Mouse (Mus musculus): ENCODE data around the gene Lcor. TPM values are rescaled to one million over a fixed set of nuclear protein-coding genes. Genes with fewer than 3 reads are reported as not detected.

Gene Lcor
- polyA plus RNA-seq, 1 experiment from 2014 or later = 7.9 TPM

DNA sequence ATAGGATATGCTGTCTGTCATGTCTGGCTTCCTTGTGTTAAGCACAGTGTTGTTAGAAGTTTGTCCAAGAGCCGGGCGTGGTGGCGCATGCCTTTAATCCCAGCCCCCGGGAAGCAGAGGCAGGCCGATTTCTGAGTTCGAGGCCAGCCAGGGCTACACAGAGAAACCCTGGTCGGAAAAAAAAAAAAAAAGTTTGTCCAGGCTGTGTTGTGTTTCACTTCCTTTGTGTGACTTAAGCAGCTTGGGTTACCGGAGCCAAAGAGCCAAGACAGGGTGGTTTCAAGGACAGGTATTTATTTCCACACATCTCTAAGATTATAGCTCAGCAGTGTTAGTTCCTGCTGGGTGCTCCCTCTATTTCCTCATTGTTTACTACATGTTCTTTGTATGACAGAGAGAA lies 25.4 kb downstream of the Lcor start:
- no peak overlapping the region for H3K27ac ChIP-seq (ENCODE audit: low read depth)
- H3K9ac ChIP-seq (replicated peaks) = no peak overlapping the region
- H3K4me1 ChIP-seq (ENCODE audit: insufficient read depth) = 0 out of 2 replicates have a peak, but pooled peaks cover 5% of the 10 kb centered on the region
- no peak overlapping the region for H3K4me3 ChIP-seq (ENCODE audit: low read depth, low read length)
- H3K27me3 ChIP-seq (ENCODE audit: insufficient read depth, low read length) = no peaks in the 10 kb centered on the region
- no peak for TF ChIP-seq EP300 (IDR thresholded peaks at IDR 0.05; ENCODE audit: low read depth)
- TF ChIP-seq CTCF (IDR thresholded peaks at IDR 0.05; ENCODE audit: low read depth) = no peak
- no peak for DNase-seq
- no peaks in the 10 kb centered on the region for H3K9me3 ChIP-seq (ENCODE audit: low read length)
- 91% methylated on average over 8 of the region's 8 CpGs for WGBS (ENCODE audit: insufficient replicate concordance)
- no peaks in the 10 kb centered on the region; the same call in 1 of the 2 replicates for H3K36me3 ChIP-seq (replicated peaks; ENCODE audit: insufficient read depth, low read length)
- no peak overlapping the region for H3K4me2 ChIP-seq (ENCODE audit: low read depth, low read length)
- ATAC-seq = no peak

DNA sequence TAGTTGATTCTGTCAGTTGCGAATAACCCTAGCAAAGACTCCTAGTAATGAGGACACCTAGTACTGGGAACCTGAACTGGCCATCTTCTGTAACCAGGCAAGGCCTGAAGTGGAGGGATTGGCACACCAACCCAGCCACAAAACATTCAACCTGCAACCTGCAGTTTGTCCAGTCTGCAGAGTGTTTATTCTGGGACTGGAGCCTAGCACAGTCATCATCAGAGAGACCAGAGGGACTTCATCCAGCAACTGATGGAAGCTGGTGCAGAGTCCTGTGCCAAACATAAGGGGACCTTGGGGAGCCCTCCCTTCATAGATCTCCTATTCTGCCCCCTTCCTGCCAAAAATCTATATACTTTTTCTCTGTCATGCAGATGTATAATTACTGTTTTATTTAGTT lies 32.4 kb downstream of the Lcor start:
- TF ChIP-seq CTCF (IDR thresholded peaks at IDR 0.05; ENCODE audit: low read depth) = no peak
- TF ChIP-seq EP300 (IDR thresholded peaks at IDR 0.05; ENCODE audit: low read depth) = no peak
- Histone ChIP-seq H3K36me3 (replicated peaks; ENCODE audit: insufficient read depth, low read length) (no peaks in the 10 kb centered on the region), H3K27me3 (ENCODE audit: insufficient read depth, low read length) (no peaks in the 10 kb centered on the region), H3K9me3 (ENCODE audit: low read length) (no peaks in the 10 kb centered on the region), H3K4me1 (ENCODE audit: insufficient read depth) (peaks cover 8% of the 10 kb centered on the region; the same call in 1 of the 2 replicates), H3K27ac (ENCODE audit: low read depth) (no peak overlapping the region), H3K4me3 (ENCODE audit: low read depth, low read length) (no peak overlapping the region), H3K9ac (replicated peaks) (no peak overlapping the region), H3K4me2 (ENCODE audit: low read depth, low read length) (no peak overlapping the region)
- WGBS (ENCODE audit: insufficient replicate concordance) = 89% methylated on average over 1 of the region's 1 CpGs
- ATAC-seq (no peak), DNase-seq (no peak)

- TF ChIP-seq CTCF (IDR thresholded peaks at IDR 0.05; ENCODE audit: low read depth) = no peak
- TF ChIP-seq EP300 (IDR thresholded peaks at IDR 0.05; ENCODE audit: low read depth) = no peak
- ATAC-seq (no peak), DNase-seq (no peak)
- H3K27me3 ChIP-seq (ENCODE audit: insufficient read depth, low read length) = no peaks in the 10 kb centered on the region
- H3K9ac ChIP-seq (replicated peaks) = no peak overlapping the region
- H3K4me3 ChIP-seq (ENCODE audit: low read depth, low read length) = no peak overlapping the region
- peaks cover 8% of the 10 kb centered on the region; the same call in 1 of the 2 replicates for H3K4me1 ChIP-seq (ENCODE audit: insufficient read depth)
- 72% methylated on average over 1 of the region's 1 CpGs for WGBS (ENCODE audit: insufficient replicate concordance)
- no peak overlapping the region for H3K27ac ChIP-seq (ENCODE audit: low read depth)
- no peak overlapping the region for H3K4me2 ChIP-seq (ENCODE audit: low read depth, low read length)
- H3K36me3 ChIP-seq (replicated peaks; ENCODE audit: insufficient read depth, low read length) = no peaks in the 10 kb centered on the region
- no peaks in the 10 kb centered on the region for H3K9me3 ChIP-seq (ENCODE audit: low read length)
These were observed 33.1 kb downstream of the Lcor start for GRCm38 (mm10) chr19:41515549-41515948.

GRCm38 (mm10) chr19:41517006-41517405 lies 34.6 kb downstream of the Lcor start:
- Histone ChIP-seq H3K27me3 (ENCODE audit: insufficient read depth, low read length) (no peaks in the 10 kb centered on the region), H3K4me3 (ENCODE audit: low read depth, low read length) (no peak overlapping the region), H3K4me1 (ENCODE audit: insufficient read depth) (peaks cover 11% of the 10 kb centered on the region; the same call in 1 of the 2 replicates), H3K9me3 (ENCODE audit: low read length) (no peaks in the 10 kb centered on the region), H3K9ac (replicated peaks) (no peak overlapping the region), H3K36me3 (replicated peaks; ENCODE audit: insufficient read depth, low read length) (no peaks in the 10 kb centered on the region), H3K4me2 (ENCODE audit: low read depth, low read length) (no peak overlapping the region), H3K27ac (ENCODE audit: low read depth) (no peak overlapping the region)
- DNase-seq (no peak), ATAC-seq (no peak)
- no peak for TF ChIP-seq EP300 (IDR thresholded peaks at IDR 0.05; ENCODE audit: low read depth)
- no peak for TF ChIP-seq CTCF (IDR thresholded peaks at IDR 0.05; ENCODE audit: low read depth)
- 83% methylated on average over 3 of the region's 3 CpGs for WGBS (ENCODE audit: insufficient replicate concordance)

GRCm38 (mm10) chr19:41519121-41519520 lies 36.7 kb downstream of the Lcor start:
- no peak overlapping the region for H3K4me3 ChIP-seq (ENCODE audit: low read depth, low read length)
- H3K36me3 ChIP-seq (replicated peaks; ENCODE audit: insufficient read depth, low read length) = no peaks in the 10 kb centered on the region
- H3K27me3 ChIP-seq (ENCODE audit: insufficient read depth, low read length) = no peaks in the 10 kb centered on the region
- TF ChIP-seq CTCF (IDR thresholded peaks at IDR 0.05; ENCODE audit: low read depth) (no peak), EP300 (IDR thresholded peaks at IDR 0.05; ENCODE audit: low read depth) (no peak)
- H3K9ac ChIP-seq (replicated peaks) = no peak overlapping the region
- ATAC-seq = no peak
- H3K9me3 ChIP-seq (ENCODE audit: low read length) = no peaks in the 10 kb centered on the region
- no peak for DNase-seq
- no peak overlapping the region for H3K4me2 ChIP-seq (ENCODE audit: low read depth, low read length)
- H3K27ac ChIP-seq (ENCODE audit: low read depth) = no peak overlapping the region
- 47% methylated on average over 6 of the region's 6 CpGs for WGBS (ENCODE audit: insufficient replicate concordance)
- peaks cover 19% of the 10 kb centered on the region for H3K4me1 ChIP-seq (ENCODE audit: insufficient read depth)

GRCm38 (mm10) chr19:41522246-41522645 lies 39.8 kb downstream of the Lcor start:
- Histone ChIP-seq H3K27ac (ENCODE audit: low read depth) (no peak overlapping the region), H3K36me3 (replicated peaks; ENCODE audit: insufficient read depth, low read length) (no peaks in the 10 kb centered on the region), H3K9ac (replicated peaks) (no peak overlapping the region), H3K4me2 (ENCODE audit: low read depth, low read length) (no peak overlapping the region), H3K4me1 (ENCODE audit: insufficient read depth) (peaks cover 21% of the 10 kb centered on the region), H3K4me3 (ENCODE audit: low read depth, low read length) (no peak overlapping the region), H3K9me3 (ENCODE audit: low read length) (no peaks in the 10 kb centered on the region), H3K27me3 (ENCODE audit: insufficient read depth, low read length) (no peaks in the 10 kb centered on the region)
- TF ChIP-seq EP300 (IDR thresholded peaks at IDR 0.05; ENCODE audit: low read depth) = no peak
- no peak for TF ChIP-seq CTCF (IDR thresholded peaks at IDR 0.05; ENCODE audit: low read depth)
- WGBS (ENCODE audit: insufficient replicate concordance) = 59% methylated on average over 2 of the region's 2 CpGs
- DNase-seq = no peak
- no peak for ATAC-seq

Measured in liver, postnatal 0 days (tissue).